Mouse (Mus musculus) lung, postnatal 0 days (tissue): ENCODE results near the gene Dusp22.

Source experiments
- CTCF ChIP-seq: IDR thresholded peaks from 2 replicates; pipeline ENCODE4 v1.5.1; 2016; ENCODE audit warnings: antibody characterized with exemption, mild to moderate bottlenecking
- EP300 ChIP-seq: IDR thresholded peaks from 2 replicates; pipeline ENCODE4 v1.6.1; 2016; ENCODE audit warnings: antibody characterized with exemption, mild to moderate bottlenecking, control low read depth

DNA sequence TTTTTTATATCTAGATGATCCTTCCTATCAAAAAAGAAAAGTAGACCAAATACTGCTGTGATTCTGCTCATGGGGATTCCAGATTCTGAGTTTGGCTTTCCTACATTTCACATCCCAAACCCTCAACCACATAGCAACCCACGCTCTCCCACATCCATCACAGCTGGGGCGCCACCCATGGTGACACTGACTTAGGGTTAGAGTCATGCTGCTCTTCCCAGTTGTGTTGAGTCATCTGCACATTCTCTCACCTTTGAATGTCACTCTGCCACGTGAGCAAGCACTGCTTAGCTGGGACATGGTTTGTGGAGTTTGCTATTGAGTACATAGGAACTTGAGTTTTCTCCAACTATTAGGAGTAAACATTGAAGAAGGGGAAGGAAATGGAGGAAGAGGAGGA, 40.1 kb upstream of the Dusp22 start:
- TF ChIP-seq EP300 (no peak), CTCF (no peak)
